Mouse (Mus musculus) splenic B cell, adult 2 months (primary cell): ENCODE results near the gene Cldn10.

Experiments
- DNase-seq: peaks from one replicate; pipeline ENCODE4 v3.0.0-alpha.2; 2011; ENCODE audit warnings: low read depth, low spot score
- H3K27me3 ChIP-seq: 2 replicates; pipeline ENCODE4 v1.6.1; 2012; ENCODE audit warnings: mild to moderate bottlenecking, low read length, moderate library complexity, mixed read lengths; ENCODE audit not compliant: control insufficient read depth, poor library complexity, insufficient read depth, severe bottlenecking
- H3K36me3 ChIP-seq: 2 replicates; pipeline ENCODE4 v1.6.1; 2012; ENCODE audit warnings: mild to moderate bottlenecking, low read length, moderate library complexity, mixed read lengths; ENCODE audit not compliant: control insufficient read depth, poor library complexity, insufficient read depth, severe bottlenecking

Gene Cldn10

DNA sequence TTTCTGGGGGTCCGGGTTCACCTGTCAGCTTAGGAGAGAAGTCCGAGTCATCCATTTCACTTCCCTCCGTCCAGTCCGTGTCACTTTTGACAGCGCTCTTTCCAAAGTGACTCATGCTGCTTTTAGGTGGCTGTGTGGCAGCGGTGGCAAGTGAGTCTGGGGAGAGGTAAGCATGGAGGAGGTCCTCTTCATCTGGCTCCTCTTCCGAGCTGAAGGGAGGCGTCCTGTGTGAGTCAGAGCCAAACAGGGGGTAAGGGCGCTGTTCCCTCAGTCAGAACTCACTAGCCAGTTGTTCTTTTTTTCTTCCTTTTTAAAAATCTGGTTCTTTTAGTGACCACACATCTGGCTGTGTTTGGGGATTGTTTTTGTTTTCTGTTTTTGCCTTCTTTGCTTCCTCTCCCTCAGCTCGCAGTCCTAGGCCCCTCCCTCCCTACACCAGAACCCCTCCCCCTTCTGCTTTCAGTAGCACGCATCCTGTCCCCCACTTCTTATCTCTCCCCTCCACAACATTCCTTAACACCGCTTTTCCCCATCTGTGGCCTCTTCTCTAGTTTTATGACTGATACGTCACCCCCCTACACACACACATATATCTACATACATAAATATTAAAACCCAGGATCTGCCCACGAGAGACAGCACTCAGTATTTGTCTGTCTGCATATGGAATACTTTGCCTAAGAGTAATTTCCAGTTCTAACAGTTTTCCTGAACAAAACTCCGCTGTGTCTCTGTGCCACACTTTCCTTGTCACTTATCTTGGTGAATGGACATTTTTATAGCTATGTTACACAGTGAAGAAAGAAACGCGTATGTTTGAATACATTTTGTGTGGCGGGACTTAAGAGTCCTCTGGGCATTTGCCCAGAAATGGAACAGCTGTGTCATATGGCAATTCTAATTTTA lies 95.9 kb downstream of the Cldn10 start:
- DNase-seq, result no peak
- Histone ChIP-seq H3K36me3 (no peaks in the 10 kb centered on the region), H3K27me3 (no peaks in the 10 kb centered on the region; the same call in 1 of the 2 replicates)

DNA sequence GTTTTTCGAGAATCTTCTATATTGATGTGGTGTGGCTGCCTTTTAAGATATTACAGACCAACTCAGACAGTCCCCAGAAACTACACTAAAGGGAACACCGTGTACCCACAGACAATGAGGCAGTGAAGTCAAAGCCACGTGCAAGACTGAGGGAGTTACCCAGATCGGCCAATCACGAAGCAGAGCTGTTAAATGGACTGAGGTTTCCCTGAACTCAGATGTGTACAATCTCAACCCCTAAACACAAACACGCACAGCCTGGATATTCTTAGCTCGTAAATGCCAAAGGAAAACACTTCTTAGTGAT lies 96.5 kb downstream of the Cldn10 start:
- Histone ChIP-seq H3K27me3 (no peaks in the 10 kb centered on the region; the same call in 1 of the 2 replicates), H3K36me3 (no peaks in the 10 kb centered on the region)
- DNase-seq, result no peak

DNA sequence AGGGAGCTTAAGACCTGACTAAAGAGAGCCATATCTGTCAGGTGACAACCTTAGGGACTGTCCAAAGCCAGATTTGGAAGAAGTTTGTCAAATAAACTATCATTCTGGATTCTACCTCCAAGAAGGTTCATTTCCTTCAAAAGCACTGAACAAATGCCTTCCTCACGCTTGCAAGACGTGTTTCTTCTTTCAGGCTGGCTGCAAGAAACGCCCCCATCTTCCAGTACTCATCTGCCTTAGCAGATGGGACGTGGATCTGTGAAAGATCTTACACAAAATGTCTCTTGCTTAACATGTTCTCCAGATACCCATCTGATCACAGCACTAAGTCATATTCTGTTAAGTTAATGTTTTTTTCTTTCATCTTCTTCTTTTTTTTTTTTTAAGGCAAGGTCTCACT lies 102.4 kb downstream of the Cldn10 start:
- no peaks in the 10 kb centered on the region for H3K36me3 ChIP-seq
- no peak for DNase-seq
- H3K27me3 ChIP-seq, result no peaks in the 10 kb centered on the region

DNA sequence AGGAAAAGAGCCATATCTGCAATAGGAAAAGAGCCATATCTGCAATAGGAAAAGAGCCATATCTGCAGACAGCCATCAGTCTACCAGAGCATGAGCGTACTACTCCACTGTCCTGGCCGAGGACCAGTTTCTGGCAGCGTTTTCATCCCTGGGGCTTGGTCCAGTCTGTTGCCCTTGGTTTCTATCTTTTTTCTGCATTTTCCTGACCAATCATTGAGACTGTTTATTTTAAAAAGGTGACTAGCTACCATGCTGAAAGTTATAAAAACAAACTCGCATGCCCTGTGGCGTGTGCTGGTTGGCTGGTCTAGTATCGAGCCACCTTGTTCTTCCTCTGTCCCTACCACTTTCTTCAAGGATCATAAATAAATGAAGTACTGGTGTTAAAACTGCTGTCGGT lies 107.5 kb downstream of the Cldn10 start:
- no peak for DNase-seq
- H3K36me3 ChIP-seq, result no peaks in the 10 kb centered on the region
- no peaks in the 10 kb centered on the region for H3K27me3 ChIP-seq

DNA sequence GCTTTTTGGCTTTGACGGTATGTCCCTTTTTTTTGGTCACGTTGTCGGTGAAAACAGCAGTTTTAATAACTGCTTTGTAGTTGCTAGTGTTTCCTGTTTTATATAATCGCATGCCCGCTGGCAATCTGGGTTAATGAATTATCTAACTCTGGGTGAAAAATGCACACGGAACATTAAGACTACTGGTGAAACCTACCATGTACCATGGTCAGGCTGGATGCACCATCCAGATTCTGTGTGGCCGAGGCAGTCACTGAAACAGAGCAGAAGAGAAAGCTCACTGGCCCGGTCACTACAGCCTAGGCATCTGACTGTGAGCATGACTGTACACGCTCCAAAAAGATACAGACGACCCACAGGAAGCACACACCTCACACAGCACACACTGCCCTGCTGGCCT lies 107.9 kb downstream of the Cldn10 start:
- no peaks in the 10 kb centered on the region for H3K36me3 ChIP-seq
- no peak for DNase-seq
- no peaks in the 10 kb centered on the region for H3K27me3 ChIP-seq

DNA sequence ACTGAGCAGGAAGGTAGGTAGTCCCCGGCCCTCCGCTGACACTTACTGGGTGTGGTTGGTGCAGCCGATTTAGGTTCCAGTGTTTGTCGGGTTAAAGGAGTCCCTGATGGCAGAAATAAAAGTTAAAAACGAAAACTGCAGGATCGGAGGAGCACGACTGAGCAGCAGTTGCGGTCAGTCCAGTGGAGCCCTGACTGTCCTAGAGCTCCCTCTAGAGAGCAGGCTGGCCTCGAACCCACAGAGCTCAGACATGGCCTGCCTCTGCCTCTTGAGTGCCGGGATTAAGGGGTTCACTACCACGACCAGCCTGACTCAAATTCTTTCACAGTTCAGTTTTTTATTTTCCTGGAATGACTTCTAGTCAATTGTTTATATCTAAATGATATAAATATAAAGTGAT lies 112.2 kb downstream of the Cldn10 start:
- no peak for DNase-seq
- H3K27me3 ChIP-seq, result no peaks in the 10 kb centered on the region
- H3K36me3 ChIP-seq, result no peaks in the 10 kb centered on the region

DNA sequence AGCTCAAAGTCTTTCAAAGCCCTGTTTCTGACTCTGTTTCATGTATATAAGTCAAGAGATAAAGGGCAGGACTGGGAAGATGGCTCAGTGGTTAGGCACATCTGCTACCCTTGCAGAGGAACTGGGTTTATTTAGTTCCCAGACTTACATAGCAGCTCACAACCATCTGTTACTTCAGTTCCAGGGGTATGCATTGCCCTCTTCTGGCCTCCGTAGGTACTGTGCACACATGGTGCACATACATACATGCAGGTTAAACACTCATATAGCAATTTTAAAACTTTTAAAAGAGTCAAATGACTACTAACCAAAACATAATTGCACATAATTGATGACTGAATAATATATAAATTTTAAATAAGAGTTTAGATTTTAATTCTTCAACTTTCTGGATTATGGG lies 113.2 kb downstream of the Cldn10 start:
- no peaks in the 10 kb centered on the region for H3K36me3 ChIP-seq
- no peaks in the 10 kb centered on the region for H3K27me3 ChIP-seq
- peak; percentile 20 for DNase-seq

DNA sequence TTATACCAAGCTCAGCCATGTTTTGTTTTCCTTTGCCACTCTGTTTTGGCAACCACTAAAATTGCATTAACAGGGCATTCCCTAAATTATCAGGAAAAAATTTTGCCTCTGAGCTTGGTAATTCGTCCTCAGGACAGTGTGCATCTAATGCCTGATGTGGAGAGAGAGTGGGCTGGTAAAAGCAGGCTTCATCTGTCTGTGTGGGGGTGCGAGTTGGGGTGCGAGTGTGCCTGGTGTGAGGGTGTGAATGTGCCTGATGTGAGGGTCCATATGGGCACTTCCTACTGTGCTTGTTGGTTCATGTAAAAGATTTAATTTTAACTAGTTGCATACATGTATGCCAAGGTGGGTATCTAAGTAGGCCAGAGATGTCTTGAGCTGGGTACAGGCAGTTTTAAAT lies 115.7 kb downstream of the Cldn10 start:
- no peaks in the 10 kb centered on the region for H3K36me3 ChIP-seq
- no peak for DNase-seq
- H3K27me3 ChIP-seq, result no peaks in the 10 kb centered on the region

DNA sequence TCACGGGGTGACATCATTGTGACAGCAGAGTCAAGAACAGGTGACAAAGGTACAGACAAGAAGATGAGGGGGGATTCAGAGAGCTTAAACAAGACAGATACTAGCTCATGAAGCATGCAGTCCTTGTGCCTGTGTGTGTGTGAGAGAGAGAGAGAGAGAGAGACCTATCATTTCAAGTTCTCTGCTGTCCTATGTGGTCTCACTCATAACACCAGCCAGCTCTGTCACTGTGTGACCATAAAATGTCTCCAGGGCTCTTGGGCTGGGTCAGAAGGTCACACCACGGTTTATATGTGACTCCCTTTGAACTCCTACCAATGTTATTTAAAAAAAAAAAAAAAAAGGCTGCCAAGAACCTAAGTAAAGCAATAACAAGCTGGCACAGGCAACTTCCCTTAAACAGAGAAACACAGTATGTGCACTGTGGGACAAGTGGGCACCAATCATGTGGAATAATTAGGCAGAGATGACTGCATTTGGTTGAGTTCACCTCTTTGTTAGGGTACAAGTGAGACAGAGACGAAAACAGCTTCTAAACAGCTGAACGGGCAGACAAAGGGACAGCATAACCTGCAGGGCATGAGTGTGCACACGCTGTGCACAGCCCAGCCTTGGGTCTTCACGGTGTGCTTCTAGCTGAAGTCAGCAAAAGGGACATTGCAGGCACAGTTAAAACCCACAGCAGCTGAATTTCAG lies 116.3 kb downstream of the Cldn10 start:
- no peaks in the 10 kb centered on the region for H3K27me3 ChIP-seq
- no peaks in the 10 kb centered on the region for H3K36me3 ChIP-seq
- DNase-seq, result no peak

DNA sequence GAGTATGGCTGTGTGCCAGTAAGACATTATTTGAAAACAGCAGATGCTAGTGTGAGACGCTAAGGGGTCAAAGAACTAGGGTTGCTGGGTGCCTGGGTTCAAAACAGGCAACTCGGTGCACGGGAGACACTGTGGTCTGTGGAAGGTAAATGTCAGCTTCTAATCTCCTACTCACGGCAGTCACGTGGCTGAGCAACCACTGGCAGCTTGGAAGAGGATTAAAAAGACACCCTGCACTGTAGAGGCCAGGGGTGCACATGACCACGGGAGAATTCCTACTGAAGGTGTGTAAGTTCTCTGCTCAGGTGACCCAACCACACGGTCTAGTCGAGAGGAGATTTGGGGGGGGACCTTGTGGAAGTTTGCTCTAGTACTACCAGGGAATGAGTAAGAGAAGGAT lies 119.9 kb downstream of the Cldn10 start:
- DNase-seq, result no peak
- no peaks in the 10 kb centered on the region for H3K36me3 ChIP-seq
- no peaks in the 10 kb centered on the region for H3K27me3 ChIP-seq

DNA sequence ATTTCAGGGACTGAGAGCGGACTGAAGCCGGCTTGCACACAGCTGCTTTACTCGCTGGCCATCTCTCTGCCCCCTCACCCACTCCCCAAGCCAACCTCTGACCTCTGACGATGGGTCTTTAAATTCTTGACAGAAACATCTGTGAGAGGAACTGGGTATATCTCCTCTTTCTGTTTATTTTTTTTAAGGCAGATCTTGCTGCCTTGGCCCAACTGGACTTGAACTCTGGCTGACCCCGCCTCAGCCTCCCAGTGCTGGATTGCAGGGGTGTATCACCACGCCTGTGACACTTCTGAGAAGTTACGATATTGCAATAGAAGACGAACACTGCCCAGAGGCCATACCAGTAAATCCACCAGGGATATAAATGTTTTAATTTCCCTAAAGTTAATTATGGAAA lies 122.2 kb downstream of the Cldn10 start:
- DNase-seq, result no peak
- H3K36me3 ChIP-seq, result no peaks in the 10 kb centered on the region
- no peaks in the 10 kb centered on the region for H3K27me3 ChIP-seq

DNA sequence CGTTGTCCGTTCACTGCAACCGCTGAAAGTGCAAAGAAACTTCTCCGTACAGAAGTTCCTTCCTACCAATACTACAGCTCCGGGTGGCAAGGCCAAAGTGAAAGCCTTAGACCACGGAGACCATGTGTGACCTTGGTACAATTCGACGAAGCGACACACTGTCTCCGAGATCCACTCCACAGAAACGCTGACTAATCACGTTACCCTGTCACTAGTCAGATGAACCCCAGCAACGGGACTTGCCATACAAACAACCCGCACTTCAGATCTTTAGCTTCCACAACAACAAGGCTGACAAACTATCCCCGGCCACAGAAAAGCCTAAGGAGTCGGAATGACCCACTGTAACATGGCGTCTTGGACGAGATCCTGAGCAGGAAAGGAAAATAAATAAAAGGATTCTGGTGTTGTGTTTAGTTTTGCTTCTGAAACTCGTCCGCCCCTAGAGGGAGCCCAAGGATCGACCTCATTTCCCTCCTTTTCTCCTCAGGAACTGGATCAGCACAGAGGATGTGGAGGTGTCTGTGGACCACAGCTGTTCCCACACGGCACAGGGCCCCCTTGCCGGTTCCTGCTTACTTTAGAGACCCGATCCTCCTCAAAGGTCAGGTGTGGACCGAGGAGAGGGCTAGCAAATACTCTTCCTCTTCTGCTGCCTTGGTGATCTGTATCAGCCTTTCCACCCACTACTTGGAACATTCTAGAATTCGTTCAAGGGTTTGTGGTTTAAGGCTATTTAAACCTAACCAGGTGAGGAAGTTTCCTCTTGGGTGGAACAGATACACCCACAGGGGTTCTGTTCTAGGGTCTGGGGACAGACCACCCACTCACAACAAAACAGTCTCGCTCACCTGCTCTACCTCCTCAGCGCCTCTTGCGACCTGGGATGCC lies 122.9 kb downstream of the Cldn10 start:
- H3K27me3 ChIP-seq, result no peaks in the 10 kb centered on the region
- peak; percentile 60 for DNase-seq
- H3K36me3 ChIP-seq, result no peaks in the 10 kb centered on the region

DNA sequence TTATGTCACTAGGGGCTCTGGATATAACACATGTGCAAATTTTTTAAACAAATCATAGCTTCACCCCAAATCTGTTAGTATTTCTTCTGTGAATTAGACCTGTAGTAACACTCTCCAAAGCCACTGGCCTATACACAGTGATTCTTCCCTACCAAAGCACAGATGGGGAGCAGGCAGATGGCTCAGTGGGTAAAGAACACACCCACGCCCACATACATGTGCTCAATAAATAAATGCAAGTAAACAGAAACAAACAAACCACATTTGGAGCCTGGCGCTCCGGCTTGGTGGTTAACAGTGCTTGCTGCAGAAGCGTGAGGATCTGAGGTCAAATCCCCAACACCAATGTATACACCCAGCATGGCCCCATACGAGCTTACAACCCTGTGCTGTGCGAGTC lies 123.8 kb downstream of the Cldn10 start:
- DNase-seq, result no peak
- Histone ChIP-seq H3K27me3 (no peaks in the 10 kb centered on the region), H3K36me3 (no peaks in the 10 kb centered on the region)

DNA sequence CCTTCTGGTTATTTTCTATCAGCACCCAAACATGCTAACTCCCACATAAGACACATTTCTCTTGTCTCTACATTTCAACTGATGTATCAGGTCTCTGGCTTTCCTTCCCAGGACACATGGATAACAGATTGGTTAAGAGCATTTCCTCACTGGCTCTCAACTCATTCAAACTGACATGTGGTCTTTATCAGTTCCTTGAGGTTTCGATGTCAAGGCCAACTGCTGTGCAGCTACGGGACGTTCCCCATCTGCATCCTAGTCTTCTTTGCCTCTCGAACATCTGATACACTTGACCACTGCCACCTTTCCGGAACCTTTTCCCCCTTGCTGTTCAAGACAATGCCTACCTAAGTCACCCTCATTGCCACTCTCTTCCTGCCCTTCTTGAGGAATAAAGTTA lies 125.9 kb downstream of the Cldn10 start:
- no peak for DNase-seq
- H3K36me3 ChIP-seq, result no peaks in the 10 kb centered on the region
- no peaks in the 10 kb centered on the region for H3K27me3 ChIP-seq

DNA sequence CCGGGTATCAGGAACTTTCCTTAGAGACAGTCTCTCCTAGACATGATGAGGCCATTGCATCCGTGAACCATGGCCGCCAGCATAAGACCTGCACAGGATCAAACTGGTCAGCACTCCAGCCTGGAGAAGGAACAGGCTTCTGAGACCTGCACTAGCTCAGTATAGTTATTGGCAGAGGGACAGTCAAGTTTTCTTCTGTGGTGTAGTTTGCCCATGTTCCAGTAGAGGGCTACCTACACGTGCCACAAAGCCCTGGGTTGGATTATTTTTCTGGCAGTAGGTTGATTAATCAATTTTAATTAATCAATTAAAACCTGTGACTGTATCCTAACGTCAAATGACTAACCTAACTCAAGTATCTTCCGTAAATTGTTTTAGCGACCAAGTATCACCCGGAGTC lies 131.3 kb downstream of the Cldn10 start:
- Histone ChIP-seq H3K27me3 (peaks cover 2% of the 10 kb centered on the region; the same call in 1 of the 2 replicates), H3K36me3 (no peaks in the 10 kb centered on the region)
- DNase-seq, result peak; percentile 64
